Mouse (Mus musculus) left cerebral cortex, postnatal 4 days (tissue): ENCODE data around the gene Gsap. TPM values are rescaled to one million over a fixed set of nuclear protein-coding genes. Genes with fewer than 3 reads are reported as not detected.
"Not testable (repeated sequence)": the region's sequence is repeated elsewhere in the genome, so short reads cannot be mapped to it uniquely, and the experiment has no call there.

ENCODE experiments used
- DNase-seq: peaks from one replicate; pipeline ENCODE4 v3.0.0-alpha.2; 2022
- intact Hi-C: fragments of 180-260 bp; cut with DNase I; formaldehyde crosslinking; loops from one replicate; pipeline ENCODE4 v1.15.1; 2025
- total RNA-seq, 2 experiments: library from RNA; stranded (reverse); gene quantifications; 2 replicates each; pipeline ENCODE4 v1.2.3; 2021

The Gsap gene
- total RNA-seq, 2 experiments from 2014 or later, result 11.4 to 12.0 TPM

DNA sequence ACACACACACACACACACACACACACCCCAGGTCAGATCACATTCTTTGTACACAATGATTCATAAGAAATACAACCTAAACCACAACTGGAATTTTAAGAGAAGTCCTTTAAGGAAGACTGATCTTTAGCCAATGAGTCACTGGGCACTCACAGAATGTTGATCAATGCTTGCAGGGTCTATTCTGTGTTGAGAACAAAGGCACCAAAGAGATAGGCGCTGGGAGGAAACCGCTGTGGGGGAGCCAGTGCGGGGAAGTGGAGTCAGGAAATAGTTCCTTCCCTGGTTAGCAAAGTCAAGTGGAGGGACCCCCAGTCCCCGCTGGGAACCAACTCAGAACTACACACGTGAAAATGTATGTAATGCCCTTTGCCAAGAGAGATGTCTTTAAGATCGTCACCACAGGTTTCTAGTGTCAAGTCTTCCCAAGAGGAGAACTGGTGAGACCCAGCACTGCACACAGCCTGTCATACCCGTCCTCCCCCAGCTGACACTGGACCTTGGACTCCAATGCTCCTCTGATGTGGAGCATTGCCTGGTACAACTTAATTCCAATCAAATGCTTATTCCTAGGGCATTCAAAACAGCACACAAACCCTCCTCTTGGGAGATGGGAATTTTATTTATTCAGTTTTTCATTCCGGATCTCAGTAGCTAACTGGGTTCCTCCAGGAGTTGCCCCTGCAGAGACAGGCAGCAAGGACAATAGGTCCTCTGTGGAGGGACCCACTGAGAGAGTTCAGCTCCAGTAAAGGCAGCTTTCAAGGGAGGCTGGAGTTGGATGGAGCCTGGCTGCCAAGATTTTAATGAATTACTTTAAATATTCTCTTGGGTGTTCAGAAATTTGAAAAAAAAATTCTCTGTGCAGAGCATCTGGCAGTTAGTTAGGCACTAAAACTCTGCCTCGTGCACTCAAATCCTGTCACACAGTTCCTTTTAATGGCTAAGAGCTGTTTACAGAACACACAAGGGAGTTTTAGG is 10.6 kb upstream of the Gsap start:
- peak; percentile 32 for DNase-seq
- intact Hi-C loops, result no loop called here

DNA sequence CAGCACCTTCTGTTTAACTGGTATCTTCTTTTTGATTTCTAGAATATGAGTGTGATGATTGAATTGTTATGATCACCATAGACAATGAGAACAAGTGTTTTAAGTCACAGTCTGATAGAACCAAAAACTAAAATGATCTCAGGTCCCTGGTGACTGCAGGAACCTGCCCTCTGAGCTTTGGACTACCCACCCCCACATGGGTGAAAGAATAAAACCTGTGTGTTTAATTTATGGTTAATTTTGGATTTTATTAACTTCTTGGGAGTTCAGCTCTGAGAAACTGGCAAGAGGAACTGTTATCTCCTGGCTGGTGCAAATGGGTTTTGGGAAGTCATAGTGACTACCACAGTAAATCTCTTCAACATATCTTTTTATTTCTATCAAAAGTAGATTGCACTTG is 6.6 kb upstream of the Gsap start:
- intact Hi-C loops, result no loop called here
- no peak for DNase-seq

DNA sequence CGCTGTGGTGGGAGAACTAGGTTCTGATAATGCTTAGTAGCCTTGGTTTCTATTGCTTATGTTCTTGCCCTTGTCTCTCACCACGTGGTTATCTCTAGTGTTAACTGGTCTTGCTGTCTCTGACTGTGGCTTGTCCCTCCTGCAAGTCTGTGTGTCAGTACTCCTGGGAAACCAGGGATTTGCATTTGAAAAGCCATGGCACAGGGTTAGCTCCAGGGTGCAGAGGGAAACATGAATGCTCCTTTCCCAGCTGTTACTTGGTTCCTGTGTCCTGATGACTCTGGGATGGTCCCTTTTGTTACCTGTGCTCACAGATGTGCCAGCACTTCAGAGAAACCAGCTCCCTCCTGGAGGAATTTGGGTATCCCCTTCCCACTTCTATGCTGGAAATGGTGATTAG is 3.0 kb upstream of the Gsap start:
- DNase-seq, intact Hi-C loops: not testable (repeated sequence)

DNA sequence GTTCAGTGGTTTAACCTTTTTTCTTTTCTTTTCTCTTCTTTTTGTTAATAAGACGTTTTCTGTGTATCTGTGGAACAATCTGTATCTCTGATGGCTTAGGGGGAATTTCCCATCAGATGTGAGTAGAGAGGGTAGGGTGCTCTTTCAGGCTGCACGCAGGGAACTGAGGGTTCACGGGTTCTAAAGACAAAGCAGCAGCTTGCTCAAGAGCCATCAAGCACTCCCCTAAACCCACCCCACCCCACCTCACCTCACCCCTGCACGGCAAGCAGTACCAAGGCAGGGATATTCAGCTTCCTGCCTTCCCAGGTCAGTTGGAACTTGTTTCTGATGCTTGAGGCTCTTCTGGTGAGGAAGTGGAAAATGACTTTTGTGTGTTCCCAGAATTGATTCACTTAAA is 766 bp downstream of the Gsap start:
- intact Hi-C loops, result no loop called here
- DNase-seq, result no peak

DNA sequence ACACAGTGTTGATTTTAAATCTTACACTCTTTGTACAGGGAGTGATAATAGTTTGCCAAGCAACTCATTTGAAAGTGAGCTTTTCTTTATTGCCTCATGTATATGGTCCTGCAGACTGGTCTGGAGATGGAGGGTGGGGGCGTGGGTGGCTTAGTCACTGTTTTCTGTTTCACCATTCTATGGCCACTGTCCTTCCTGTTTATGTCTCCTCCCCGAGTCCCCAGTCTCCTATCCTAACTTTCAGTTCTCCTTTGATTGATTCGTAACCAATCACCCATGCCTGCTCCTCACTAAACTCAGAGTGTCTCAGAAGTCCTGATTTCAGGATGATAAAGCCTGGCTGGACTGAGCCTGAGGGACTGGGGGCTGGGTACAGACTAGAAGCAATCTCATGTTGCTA is 2.4 kb downstream of the Gsap start:
- no peak for DNase-seq
- intact Hi-C loops, result no loop called here

DNA sequence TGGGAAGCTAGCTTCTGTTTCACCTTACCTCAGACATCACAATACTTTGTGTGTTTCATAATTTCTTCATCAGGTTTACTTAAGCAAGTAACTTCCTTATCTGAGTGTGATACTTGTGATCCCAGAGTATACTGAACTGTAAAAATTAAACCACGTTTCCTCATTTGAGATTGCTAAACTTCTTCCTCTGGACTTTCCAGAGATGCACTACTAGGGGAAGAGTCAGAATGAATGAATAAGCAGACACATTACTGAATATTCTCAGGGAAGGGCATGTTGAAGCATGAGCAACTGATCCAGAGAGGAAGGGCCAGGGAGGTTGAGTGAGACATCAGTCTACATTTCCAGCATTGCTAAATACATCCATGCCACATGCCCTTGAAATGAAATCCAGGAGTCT is 3.0 kb downstream of the Gsap start:
- no peak for DNase-seq
- intact Hi-C loops, result no loop called here

DNA sequence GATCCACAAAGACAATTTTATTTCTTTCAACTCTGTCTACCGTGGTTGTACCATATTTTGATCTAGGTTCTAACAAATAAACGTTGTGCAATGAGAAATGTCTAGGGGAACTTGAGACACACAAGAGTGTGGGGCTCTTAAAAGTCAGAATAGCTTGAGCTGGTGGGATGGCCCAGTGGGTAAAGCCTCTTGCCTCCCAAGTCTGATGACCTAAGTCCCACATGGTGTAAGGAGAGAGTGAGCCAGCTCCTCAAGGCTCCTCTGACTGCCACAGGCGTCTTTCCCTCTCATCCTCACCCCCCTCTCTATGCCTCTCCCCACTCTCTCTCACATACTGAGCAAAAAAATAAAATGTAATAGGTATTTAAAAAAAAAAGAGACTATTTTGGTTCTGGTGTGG is 3.4 kb downstream of the Gsap start:
- intact Hi-C loops, result no loop called here
- DNase-seq, result no peak

DNA sequence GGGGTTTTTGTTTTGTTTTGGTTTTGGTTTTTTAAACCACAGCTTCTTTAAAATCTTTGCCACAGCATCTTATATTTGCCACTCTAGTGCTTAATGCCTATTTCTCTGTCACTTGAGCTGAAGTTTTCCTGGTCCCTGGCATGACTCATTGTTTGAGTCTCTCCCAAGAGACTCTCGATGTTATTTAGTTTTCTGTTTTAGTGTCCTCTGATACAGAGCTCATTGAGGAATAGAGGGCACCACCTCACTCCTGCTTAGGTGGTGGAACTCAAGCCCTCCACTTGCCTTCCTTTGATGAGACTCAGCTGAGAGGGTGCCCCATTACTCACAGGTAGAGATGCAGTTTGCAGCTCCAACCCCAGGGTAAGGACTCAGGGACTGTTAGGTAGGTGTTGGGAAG is 17.4 kb downstream of the Gsap start:
- intact Hi-C loops, result no loop called here
- no peak for DNase-seq

DNA sequence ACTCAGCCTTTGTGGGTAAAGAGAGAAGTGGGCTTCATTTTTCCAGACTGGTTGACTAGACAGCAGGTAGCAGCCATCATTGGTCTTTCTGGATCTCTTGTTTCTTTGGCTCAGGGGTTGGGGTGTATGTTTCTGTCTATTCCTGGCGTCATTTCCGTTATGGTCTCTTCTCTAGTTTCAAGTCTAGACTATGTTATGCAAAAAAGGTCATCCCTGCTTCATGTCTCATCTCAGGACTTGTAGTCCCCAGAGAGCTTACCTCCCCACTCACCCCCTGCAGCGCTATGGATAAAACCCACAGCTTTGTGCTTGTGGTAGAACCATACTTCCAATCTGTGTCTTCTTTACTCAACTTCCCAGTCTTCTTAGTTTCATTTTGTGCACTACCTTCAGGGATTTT is 18.1 kb downstream of the Gsap start:
- intact Hi-C loops, result no loop called here

DNA sequence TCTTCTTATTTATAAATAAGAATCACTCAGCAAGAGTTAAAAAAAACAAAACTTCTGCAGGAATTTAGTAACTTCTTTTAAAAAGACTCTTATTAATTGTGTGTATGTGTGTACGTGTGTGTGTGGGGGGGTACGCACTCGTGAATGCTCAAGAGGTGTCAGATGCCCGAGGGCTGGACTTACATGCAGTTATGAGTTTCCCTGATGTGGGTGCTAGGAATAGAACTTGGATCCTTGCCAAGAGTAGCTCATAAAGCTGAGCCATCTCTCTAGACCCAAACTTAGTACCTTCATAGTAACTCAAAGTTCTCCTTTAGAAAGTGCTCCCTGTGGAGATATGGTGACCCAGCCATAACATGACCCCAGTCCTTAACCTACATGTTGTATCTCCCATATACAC is 20.0 kb downstream of the Gsap start:
- intact Hi-C loops, result no loop called here
- DNase-seq, result no peak

More for the DNA sequence above, 18.1 kb downstream of the Gsap start:
- DNase-seq, result no peak

DNA sequence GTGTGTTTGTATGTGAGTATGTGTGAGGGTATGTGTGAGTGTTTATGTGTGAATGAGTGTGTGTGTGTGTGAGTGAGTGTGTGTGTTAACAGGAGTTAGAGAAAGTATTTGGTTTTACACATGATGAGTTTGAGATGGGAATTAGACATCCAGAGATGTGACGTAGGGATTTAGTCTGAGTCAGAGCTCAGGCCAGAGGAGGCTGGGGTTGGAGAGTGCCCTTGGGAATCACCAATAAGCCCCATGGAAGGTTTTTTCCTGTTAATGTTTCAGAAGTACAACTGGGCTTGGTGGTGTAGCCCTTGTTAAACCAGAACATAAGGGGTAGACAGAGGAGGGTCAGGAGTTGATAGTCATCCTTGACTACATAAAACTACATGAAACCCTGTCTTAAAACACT is 25.4 kb downstream of the Gsap start:
- DNase-seq, result no peak
- intact Hi-C loops, result no loop called here

DNA sequence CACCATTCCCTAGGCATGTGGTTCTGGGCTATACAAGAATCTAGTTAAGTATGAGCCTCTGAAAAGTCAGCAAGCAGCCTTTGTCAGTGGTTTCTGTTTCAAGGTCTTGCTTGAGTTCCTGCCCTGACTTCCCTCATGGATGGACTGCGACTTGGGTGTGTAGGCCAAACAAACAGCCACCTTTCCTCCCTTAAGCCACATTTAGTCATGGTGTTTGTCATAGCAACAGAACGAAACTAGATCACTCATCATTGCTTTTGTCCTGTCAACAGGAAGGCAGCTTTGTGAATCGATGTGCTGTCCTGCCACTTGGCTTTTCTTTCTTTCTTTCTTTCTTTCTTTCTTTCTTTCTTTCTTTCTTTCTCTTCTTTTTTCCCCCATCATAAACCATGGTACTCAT is 26.9 kb downstream of the Gsap start:
- intact Hi-C loops, result no loop called here

DNA sequence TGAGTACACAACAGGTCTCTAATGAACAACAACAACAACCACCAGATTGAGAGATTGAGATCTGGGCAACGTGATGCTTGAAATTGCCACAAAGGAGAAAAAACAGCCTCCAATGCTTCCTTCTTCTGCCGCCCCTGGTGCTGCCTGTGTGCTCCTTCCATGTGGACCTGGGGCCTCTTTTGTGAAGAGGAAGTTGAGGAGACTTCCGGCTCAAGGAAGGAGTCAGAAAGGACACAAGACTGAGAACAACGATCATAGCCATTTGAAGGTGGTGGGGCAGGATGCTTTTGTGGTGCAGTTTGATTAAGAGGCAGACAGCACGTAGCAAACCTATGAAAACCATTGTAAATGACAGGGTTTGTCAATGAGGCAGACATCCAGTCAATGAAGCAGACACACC is 27.7 kb downstream of the Gsap start:
- no peak for DNase-seq
- intact Hi-C loops, result no loop called here

More for the DNA sequence above, 26.9 kb downstream of the Gsap start:
- no peak for DNase-seq

DNA sequence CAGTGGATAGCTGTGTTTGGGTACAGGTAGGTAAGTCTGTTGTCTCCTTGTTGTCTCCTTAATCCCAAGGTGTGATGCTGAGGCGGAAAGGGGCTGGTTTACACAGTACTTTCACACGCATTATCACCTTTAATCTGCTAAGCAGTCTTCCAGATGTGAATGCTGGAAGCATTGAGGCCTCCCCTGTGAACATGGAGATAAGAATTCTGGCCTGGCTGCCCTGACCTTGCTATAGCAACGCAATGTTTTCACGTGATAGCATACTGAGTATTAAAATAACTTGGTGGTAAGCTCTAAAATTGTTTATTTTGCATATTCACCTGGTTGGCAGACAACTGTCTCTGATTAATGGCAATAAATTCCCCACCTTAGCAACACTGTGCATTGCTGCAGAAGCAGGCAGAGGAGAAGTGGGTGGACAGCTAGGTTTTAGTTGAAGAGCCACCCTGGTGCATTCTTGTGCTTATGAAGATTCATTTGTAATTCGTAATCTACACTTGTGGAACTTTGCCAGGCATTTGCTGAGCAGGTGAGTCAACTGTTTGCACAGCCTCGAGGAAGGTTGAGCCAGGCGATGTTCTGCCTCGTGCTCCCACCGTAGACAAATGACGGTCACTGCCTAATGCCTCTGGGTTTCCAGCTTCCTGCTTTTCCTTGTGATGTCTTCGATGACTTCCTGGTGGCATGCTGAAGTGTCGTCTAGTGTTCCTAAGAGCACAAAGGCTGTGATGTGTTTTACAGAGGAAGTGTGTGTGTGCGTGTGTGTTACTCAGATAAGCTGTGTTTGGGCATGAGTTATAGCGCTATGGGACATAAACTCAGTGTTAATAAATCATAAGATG is 31.6 kb downstream of the Gsap start:
- DNase-seq, result no peak
- intact Hi-C loops, result no loop called here

DNA sequence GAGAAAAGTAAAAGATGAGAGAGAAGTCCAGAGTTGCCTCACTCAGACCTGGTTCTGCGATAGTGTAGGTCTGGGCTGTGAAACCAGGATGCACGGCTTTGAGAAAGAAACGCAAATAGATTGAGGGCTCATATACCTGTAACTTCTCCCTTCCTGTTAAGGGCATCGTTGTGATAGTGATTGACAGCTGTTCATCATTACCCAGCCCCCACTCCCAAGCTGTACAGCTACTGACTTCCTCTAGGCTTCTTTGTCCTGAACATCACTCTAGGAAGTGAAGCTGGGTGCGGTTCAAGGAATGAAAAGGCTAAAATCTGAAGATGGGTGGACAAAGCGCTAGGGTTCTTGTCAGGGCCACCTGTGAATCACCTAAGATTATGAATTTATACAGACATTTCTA is 46.8 kb downstream of the Gsap start:
- DNase-seq, result no peak
- intact Hi-C loops, result no loop called here

DNA sequence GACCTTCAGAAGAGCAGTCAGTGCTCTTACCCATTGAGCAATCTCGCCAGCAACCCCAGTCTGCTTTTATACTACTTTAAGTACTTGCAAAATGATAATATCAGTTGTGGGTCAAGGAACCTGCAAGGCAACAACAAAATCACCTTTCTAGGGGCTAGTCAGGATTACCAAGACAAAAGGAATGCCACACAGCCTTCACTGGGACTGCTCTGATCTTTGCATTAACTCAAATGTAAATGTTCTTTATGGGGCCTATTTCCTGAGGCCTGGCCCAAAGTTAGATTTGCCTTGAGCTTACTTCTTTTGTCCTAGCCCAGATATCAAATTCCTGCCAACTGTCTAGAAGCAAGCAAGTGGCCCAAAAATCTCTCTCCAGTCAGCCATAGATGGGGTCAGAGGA is 58.5 kb downstream of the Gsap start:
- intact Hi-C loops, result no loop called here
- no peak for DNase-seq

DNA sequence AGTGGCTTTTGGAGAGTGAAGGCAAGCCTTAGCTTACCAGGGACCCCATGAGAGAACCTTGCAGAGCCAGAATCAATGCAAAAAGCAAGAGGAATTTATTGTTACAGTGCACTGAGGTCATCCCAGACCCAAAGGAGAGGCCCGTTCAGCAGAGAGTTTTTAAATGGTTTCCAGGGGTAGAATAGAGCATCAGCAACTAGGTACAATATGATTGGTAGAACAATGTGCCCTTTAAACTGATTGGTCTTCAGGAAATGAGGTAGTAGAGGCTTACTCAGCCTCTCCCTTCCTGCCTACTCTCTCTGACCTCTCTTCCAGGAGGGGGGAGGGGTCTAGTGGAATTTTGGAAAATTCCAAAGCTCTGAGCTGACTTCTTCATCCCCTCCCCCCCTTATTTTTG is 59.2 kb downstream of the Gsap start:
- DNase-seq, result no peak
- intact Hi-C loops, result no loop called here

DNA sequence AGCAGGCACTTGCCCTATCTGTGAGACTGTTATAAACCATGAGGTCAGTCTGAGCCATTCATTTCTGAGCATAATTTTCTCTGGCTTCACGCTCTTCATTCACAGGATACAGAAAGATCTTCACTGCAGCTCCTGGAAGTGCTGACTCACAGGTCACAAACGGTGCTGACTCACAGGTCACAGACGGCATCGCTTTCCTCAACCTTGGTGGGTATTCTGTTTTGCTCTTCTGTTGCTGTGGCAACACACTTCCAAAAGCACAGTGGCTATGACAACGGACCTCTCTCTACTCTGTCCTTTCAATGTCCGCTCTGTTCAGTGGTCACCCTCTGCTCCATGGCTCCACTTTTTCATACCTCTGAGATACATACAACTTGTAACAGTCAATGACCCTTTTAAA is 60.7 kb downstream of the Gsap start:
- intact Hi-C loops, result no loop called here

DNA sequence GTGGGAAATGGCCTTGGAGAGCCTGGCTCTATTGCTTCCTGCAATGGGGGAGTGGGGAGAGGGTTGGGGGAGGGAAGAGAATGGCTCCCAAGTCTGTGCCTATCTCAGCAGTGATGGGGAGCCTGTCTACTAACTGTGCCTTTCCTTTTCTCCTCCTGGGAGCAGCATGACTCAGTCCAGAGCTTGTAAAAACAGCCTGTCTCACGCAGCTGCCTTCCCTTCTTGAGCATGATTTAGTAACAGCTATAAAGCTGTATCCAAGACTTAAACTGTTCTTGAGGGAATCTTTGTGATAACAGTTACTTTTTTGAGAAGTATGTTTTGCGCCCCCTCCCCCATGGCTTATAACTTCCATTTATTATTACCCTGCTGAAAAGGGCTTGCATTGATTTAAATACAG is 61.9 kb downstream of the Gsap start:
- intact Hi-C loops, result no loop called here
- DNase-seq, result no peak

More for the DNA sequence above, 60.7 kb downstream of the Gsap start:
- DNase-seq, result no peak

DNA sequence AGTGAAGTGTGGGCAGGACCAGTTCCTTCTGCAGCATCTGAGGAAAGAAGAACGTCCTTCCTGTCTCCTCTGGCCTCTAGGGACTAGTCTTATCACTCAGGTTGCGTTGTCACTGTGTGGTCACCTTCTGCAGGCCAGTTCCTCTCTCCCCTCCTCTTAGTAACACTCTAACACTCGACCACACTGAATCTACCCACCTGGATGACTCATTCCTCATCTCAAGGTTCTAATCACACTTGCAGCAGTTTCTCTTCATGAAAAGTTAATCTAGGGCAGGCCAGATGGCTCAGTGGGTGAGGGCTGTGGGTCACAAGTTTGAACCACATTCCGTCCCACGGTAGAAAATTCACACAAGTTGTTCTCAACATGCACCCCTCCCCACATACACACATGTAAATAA is 62.8 kb downstream of the Gsap start:
- intact Hi-C loops, result no loop called here
- no peak for DNase-seq

DNA sequence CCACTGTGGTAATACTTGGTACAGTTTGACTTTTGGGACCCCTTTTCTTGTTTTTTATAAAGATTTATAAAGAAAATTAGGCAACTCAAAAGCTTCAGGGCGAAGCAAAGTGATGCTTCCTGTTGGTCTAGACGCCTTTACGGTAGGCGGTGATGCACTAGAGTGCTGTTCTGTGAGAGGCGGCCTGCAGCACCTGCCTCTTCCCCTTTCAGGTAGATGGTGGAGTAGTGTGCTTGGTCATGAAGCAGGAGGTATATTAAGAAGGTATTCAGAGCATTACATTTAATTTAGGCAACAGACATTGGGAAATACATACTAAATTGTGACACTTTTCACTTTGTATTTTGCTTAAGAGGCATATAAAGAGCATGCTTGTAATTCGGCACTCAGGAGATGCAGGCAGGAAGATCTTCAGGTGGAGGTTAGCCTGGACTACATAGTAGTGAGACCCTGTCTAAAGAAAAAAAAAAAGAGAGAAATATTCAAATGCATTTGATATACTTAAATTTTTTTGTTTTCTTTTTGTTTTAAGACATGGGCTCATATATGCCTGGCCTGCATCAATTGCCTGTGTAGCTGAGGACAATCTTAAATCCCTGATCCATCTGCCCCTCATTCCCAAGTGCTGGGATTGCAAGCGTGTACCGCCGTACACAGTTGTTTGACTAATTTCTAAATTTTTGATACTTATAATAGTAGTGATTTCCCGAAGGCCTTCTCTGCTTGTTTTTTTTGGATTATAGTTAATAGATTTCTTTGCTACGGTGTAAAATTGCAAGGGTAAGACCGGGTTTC is 68.9 kb downstream of the Gsap start:
- intact Hi-C loops, result no loop called here
- DNase-seq, result no peak
